Mouse (Mus musculus): ENCODE measurements around the gene Edil3. TPM values are rescaled to one million over a fixed set of nuclear protein-coding genes. Genes with fewer than 3 reads are reported as not detected.

Gene Edil3
- 36.3 and 44.0 TPM in 2 replicates for polyA plus RNA-seq (2014; fragmentation: Nextera tagmentation; extraction: Ambion mirVana)

DNA sequence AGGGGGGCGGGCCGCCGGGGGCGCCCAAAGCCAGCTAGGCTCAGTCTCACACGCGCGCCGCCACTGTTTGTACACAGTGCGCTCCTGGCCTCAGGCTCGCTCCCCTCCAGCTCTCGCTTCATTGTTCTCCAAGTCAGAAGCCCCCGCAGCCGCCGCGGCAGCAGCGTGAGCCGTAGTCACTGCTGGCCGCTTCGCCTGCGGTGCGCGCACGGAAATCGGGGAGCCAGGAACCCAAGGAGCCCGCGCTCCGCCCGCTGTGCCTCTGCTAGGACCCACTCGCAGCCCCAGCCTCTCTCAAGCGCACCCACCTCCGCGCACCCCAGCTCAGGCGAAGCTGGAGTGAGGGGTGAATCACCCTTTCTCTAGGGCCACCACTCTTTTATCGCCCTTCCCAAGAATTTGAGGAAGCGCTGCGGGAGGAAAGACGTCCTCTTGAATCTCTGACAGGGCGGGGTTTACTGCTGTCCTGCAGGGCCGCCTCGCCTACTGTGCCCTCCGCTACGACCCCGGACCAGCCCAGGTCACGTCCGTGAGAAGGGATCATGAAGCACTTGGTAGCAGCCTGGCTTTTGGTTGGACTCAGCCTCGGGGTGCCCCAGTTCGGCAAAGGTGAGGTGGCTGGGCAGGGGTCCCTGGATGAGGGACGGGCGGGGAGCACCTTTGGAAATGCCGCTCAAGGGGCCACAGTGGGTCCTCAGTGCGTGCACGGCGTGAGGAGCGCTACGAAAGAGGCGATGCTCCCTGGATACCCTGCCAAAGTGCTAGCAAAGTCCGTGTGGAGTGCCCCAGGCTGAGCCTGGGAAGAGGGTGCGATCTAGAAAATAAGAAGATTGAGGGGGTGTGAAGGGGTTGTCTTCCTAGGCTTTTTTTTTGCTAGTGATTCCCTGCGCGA lies at the start of gene Edil3:
TSS of gene Edil3 (plus strand) at position 33 of the 892 bp plus-strand sequence.
- WGBS = 0% methylated on average over 60 of the region's 60 CpGs
- Histone ChIP-seq H3K36me3 (ENCODE audit: control insufficient read depth, insufficient read depth, low read length) (no peaks in the 10 kb centered on the region), H3K27ac (ENCODE audit: low read depth, low read length) (peak within 1 kb of the TSS; percentile 59), H3K4me1 (ENCODE audit: control insufficient read depth, insufficient read depth, low read length) (peaks cover 9% of the 10 kb centered on the region), H3K4me2 (peak within 1 kb of the TSS; percentile 96), H3K9ac (ENCODE audit: low read length) (peak within 1 kb of the TSS; percentile 97), H3K9me3 (ENCODE audit: control insufficient read depth, low read length) (no peaks in the 10 kb centered on the region), H3K27me3 (ENCODE audit: control insufficient read depth, insufficient read depth, low read length) (no peaks in the 10 kb centered on the region), H3K4me3 (ENCODE audit: low read depth, low read length) (peak within 1 kb of the TSS; percentile 75)
- ATAC-seq (ENCODE audit: low FRiP score) = peak; percentile 87
- DNase-seq (ENCODE audit: low spot score, missing footprints) = peak; percentile 97

DNA sequence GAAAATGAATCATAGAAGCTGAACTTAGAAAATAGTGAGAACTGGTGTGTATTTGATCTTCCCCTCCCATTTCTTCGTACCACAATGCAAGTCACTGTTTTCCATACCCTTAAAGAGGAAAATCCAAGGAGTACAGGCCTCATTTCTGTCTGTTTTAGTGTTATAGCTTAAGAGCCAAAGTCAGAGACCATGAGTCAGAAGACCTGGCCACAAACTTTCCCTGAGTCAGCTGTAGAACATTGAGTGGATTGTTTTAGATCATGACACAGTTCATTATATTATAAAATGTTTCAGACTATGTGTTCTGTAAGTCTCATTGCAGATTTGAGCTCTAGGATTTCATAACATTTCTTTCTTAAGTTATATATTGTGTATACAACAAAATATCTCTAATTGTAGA lies 22.1 kb upstream of the Edil3 start:
- 86% methylated on average over 1 of the region's 1 CpGs for WGBS
- Histone ChIP-seq H3K9me3 (ENCODE audit: control insufficient read depth, low read length) (no peaks in the 10 kb centered on the region), H3K4me2 (no peak overlapping the region), H3K4me3 (ENCODE audit: low read depth, low read length) (no peak overlapping the region), H3K4me1 (ENCODE audit: control insufficient read depth, insufficient read depth, low read length) (no peaks in the 10 kb centered on the region), H3K9ac (ENCODE audit: low read length) (no peak overlapping the region), H3K27ac (ENCODE audit: low read depth, low read length) (no peak overlapping the region), H3K27me3 (ENCODE audit: control insufficient read depth, insufficient read depth, low read length) (no peaks in the 10 kb centered on the region), H3K36me3 (ENCODE audit: control insufficient read depth, insufficient read depth, low read length) (no peaks in the 10 kb centered on the region)
- DNase-seq (ENCODE audit: low spot score, missing footprints) (no peak), ATAC-seq (ENCODE audit: low FRiP score) (no peak)

DNA sequence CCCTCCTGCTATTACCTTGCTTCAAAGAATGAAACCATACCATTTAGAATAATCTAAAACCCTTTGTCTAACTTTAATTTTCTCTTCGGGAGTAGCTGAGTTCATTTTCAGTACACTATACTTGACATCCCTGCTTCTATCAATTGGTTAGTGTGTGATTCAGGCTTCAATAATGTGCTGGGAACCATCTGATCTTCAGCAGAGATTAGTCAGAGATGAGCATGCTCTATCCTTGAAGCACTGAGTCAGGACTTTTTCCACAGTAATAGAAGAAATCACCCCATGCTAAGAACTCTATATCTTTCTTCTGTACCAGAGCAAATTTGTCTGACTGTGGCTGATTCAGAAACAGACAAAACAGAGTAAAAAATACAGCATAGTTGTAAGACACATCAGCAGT lies 20.3 kb upstream of the Edil3 start:
- 94% methylated on average over 1 of the region's 1 CpGs for WGBS
- Histone ChIP-seq H3K4me2 (no peak overlapping the region), H3K9ac (ENCODE audit: low read length) (no peak overlapping the region), H3K4me1 (ENCODE audit: control insufficient read depth, insufficient read depth, low read length) (no peaks in the 10 kb centered on the region), H3K27ac (ENCODE audit: low read depth, low read length) (no peak overlapping the region), H3K9me3 (ENCODE audit: control insufficient read depth, low read length) (no peaks in the 10 kb centered on the region), H3K36me3 (ENCODE audit: control insufficient read depth, insufficient read depth, low read length) (no peaks in the 10 kb centered on the region), H3K27me3 (ENCODE audit: control insufficient read depth, insufficient read depth, low read length) (no peaks in the 10 kb centered on the region), H3K4me3 (ENCODE audit: low read depth, low read length) (no peak overlapping the region)
- DNase-seq (ENCODE audit: low spot score, missing footprints) (no peak), ATAC-seq (ENCODE audit: low FRiP score) (no peak)

DNA sequence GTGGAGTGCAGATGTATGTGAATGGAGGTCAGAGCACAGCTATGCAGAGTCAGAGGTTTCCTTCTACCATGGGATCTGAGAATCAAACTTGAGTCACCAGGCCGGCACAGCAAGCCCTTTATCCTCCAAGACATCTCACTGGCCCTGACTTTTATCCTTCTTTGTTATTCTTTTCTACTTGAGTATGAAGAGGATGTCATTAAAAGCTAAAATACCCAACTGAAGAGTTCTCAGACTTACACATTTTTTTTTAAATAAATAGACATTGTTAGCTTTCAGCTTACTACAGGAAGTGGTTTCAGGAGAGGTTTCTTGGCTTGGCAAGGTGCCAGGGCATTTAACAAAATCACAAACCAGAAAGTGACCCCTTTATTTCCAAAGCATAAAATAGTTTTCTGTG lies 15.4 kb upstream of the Edil3 start:
- 48% methylated on average over 1 of the region's 1 CpGs for WGBS
- Histone ChIP-seq H3K9ac (ENCODE audit: low read length) (no peak overlapping the region), H3K9me3 (ENCODE audit: control insufficient read depth, low read length) (no peaks in the 10 kb centered on the region), H3K27me3 (ENCODE audit: control insufficient read depth, insufficient read depth, low read length) (no peaks in the 10 kb centered on the region), H3K27ac (ENCODE audit: low read depth, low read length) (no peak overlapping the region), H3K36me3 (ENCODE audit: control insufficient read depth, insufficient read depth, low read length) (no peaks in the 10 kb centered on the region), H3K4me3 (ENCODE audit: low read depth, low read length) (no peak overlapping the region), H3K4me1 (ENCODE audit: control insufficient read depth, insufficient read depth, low read length) (no peaks in the 10 kb centered on the region), H3K4me2 (no peak overlapping the region)
- no peak for ATAC-seq (ENCODE audit: low FRiP score)
- no peak for DNase-seq (ENCODE audit: low spot score, missing footprints)

DNA sequence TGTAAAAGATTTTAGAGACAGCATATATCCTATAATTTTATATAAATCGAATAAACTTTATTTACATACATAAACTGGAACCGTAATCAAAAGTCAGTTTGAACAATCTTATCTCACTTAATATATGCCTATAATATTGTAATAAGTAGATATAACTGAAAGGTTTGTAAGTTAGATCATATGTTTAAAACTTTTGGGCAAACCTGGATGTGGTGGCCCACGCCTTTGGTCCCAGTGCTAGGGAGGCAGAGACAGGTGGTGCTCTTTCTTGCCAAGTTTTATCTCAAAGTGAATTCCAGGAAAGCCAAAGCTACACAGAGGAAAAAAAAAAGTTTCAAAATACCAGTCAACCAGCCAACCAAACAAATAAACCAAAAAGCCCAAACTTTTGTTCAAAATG lies 15.0 kb upstream of the Edil3 start:
- H3K4me2 ChIP-seq = no peak overlapping the region
- DNase-seq (ENCODE audit: low spot score, missing footprints) (no peak), ATAC-seq (ENCODE audit: low FRiP score) (no peak)
- no peak overlapping the region for H3K4me3 ChIP-seq (ENCODE audit: low read depth, low read length)
- H3K4me1 ChIP-seq (ENCODE audit: control insufficient read depth, insufficient read depth, low read length) = no peaks in the 10 kb centered on the region
- H3K9me3 ChIP-seq (ENCODE audit: control insufficient read depth, low read length) = no peaks in the 10 kb centered on the region
- H3K36me3 ChIP-seq (ENCODE audit: control insufficient read depth, insufficient read depth, low read length) = no peaks in the 10 kb centered on the region
- H3K27ac ChIP-seq (ENCODE audit: low read depth, low read length) = no peak overlapping the region
- H3K9ac ChIP-seq (ENCODE audit: low read length) = no peak overlapping the region
- 93% methylated on average over 3 of the region's 3 CpGs for WGBS
- H3K27me3 ChIP-seq (ENCODE audit: control insufficient read depth, insufficient read depth, low read length) = no peaks in the 10 kb centered on the region

DNA sequence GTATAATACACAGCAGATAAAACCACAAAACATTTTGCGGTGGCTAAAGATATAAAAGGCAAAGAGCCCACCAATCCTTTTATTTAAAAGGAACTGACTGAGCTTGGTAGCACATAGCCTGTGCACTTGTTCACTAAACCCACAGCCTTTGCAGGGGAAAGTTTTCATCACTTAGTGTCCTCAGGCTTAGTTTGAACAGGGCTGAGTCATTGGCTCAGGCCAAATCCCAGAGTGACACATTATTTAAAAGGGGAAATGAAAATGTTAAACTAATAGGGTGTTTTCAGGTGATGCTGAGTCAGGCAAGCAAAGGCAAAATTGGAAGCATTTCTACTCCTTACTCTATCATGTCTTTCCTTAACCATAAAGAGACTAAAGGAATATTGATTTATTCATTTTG lies 11.2 kb upstream of the Edil3 start:
- DNase-seq (ENCODE audit: low spot score, missing footprints) (no peak), ATAC-seq (ENCODE audit: low FRiP score) (no peak)
- H3K36me3 ChIP-seq (ENCODE audit: control insufficient read depth, insufficient read depth, low read length) = no peaks in the 10 kb centered on the region
- no peaks in the 10 kb centered on the region for H3K4me1 ChIP-seq (ENCODE audit: control insufficient read depth, insufficient read depth, low read length)
- H3K9ac ChIP-seq (ENCODE audit: low read length) = no peak overlapping the region
- no peak overlapping the region for H3K27ac ChIP-seq (ENCODE audit: low read depth, low read length)
- H3K4me3 ChIP-seq (ENCODE audit: low read depth, low read length) = no peak overlapping the region
- H3K27me3 ChIP-seq (ENCODE audit: control insufficient read depth, insufficient read depth, low read length) = no peaks in the 10 kb centered on the region
- no peaks in the 10 kb centered on the region for H3K9me3 ChIP-seq (ENCODE audit: control insufficient read depth, low read length)
- H3K4me2 ChIP-seq = no peak overlapping the region
- WGBS = 86% methylated on average over 1 of the region's 1 CpGs

DNA sequence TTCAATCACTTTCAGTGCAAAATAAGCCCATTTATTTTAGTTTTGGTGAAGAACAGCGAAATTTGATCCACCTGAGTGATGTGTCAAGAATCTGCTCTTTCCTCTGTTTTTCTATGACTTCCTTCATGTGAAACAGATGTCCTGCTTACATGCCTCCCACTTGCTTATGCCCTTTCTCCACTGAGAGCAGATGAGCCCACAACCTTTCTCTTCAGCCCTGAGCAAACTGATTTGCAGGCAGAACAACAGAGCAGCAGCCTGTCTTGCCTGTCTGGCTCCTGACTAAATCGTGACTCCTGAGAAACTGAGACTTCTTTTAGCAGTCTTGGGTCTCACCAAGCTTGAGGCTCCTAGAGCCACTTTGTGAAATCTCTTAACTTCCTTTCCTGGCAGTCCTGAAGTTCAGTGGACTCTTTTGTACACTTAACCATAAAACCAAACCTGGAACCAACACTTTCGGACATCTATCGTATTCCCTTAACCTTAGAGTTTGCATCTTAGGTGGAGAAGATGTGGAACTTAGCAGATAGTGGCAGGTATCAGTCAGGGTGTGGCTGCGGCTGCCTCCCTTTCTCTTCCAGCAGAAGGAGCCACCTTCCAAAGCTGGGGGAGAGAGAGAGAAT lies 475 bp upstream of the Edil3 start:
- WGBS = 18% methylated on average over 5 of the region's 5 CpGs
- H3K4me2 ChIP-seq = peak overlapping the region; percentile 96
- ATAC-seq (ENCODE audit: low FRiP score) (peak; percentile 10; the same call in 1 of the 2 replicates), DNase-seq (ENCODE audit: low spot score, missing footprints) (peak; percentile 90)
- no peaks in the 10 kb centered on the region for H3K27me3 ChIP-seq (ENCODE audit: control insufficient read depth, insufficient read depth, low read length)
- H3K4me3 ChIP-seq (ENCODE audit: low read depth, low read length) = peak overlapping the region; percentile 75
- H3K9me3 ChIP-seq (ENCODE audit: control insufficient read depth, low read length) = no peaks in the 10 kb centered on the region
- peak overlapping the region; percentile 97; the same call in 1 of the 2 replicates for H3K9ac ChIP-seq (ENCODE audit: low read length)
- no peaks in the 10 kb centered on the region for H3K36me3 ChIP-seq (ENCODE audit: control insufficient read depth, insufficient read depth, low read length)
- peaks cover 9% of the 10 kb centered on the region for H3K4me1 ChIP-seq (ENCODE audit: control insufficient read depth, insufficient read depth, low read length)
- H3K27ac ChIP-seq (ENCODE audit: low read depth, low read length) = no peak overlapping the region

DNA sequence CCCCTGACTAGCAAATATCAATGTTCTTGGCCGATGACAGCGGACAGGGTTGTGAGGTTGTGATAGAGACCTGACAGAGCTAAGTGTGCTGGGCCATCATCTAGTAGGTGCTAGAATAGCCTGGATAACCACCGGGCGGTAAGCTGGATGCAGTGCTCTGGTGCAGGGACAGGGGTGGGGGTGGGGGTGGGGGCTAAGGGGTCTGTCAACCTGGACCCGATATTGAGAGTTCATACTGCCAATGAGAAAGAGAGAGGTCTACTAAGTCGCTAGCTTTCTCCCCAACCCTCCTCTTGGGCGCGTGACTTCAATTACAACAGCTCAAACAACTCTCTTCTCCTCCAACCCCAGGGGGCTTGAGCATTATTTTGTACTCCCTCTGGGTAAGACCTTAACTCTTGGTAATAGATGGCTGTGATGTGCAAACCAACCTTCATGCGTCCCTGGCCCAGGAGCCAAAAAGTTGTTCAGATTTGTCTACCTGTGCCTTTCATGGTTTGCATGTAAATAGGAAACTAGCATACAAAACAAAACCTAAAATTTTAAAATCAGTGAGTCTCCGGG lies 1.1 kb downstream of the Edil3 start:
- ATAC-seq (ENCODE audit: low FRiP score) = no peak

More for the DNA sequence above, 1.1 kb downstream of the Edil3 start:
- Histone ChIP-seq H3K4me3 (ENCODE audit: low read depth, low read length) (peak overlapping the region; percentile 75), H3K9me3 (ENCODE audit: control insufficient read depth, low read length) (no peaks in the 10 kb centered on the region), H3K36me3 (ENCODE audit: control insufficient read depth, insufficient read depth, low read length) (no peaks in the 10 kb centered on the region), H3K4me1 (ENCODE audit: control insufficient read depth, insufficient read depth, low read length) (peaks cover 9% of the 10 kb centered on the region), H3K27ac (ENCODE audit: low read depth, low read length) (no peak overlapping the region), H3K27me3 (ENCODE audit: control insufficient read depth, insufficient read depth, low read length) (no peaks in the 10 kb centered on the region), H3K4me2 (peak overlapping the region; percentile 96), H3K9ac (ENCODE audit: low read length) (peak overlapping the region; percentile 97)
- DNase-seq (ENCODE audit: low spot score, missing footprints) = peak; percentile 89
- 2% methylated on average over 10 of the region's 10 CpGs for WGBS
